Mouse (Mus musculus) spleen, postnatal 36 days (tissue): Measurements from ENCODE around the gene Jagn1.

Source experiments
- DNase-seq, 2 experiments: peaks; one replicate each; pipeline ENCODE4 v3.0.0; 2022; ENCODE audit warnings: low spot score in 2 of 2, mixed read lengths in 1 of 2

Gene Jagn1

DNA sequence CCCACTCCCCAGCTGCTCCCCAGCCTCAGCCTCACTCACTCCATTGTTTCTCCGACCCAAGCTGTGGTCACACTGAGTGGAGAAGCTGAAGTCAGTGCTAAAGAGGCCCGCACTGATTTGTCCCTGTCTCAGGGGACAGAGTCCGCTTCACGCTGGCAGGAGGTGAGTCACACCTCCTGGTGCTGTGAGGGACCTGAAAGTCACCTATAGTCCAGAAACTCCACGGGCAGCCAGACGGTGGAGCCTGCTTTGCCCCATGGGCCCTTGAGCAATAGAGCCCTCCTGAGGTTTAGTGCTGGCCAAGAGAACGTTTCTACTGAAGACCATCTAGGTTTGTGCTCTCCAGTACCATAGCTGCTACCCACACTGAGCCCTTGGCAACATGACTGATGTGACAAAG, 7.7 kb upstream of the Jagn1 start:
- no peak for DNase-seq

GRCm38 (mm10) chr6:113435664-113436205, 6.6 kb upstream of the Jagn1 start, which contains the start of gene Cidec:
Gene Cidec, minus strand, starts transcription at chr6:113435760.
- no peak for DNase-seq

DNA sequence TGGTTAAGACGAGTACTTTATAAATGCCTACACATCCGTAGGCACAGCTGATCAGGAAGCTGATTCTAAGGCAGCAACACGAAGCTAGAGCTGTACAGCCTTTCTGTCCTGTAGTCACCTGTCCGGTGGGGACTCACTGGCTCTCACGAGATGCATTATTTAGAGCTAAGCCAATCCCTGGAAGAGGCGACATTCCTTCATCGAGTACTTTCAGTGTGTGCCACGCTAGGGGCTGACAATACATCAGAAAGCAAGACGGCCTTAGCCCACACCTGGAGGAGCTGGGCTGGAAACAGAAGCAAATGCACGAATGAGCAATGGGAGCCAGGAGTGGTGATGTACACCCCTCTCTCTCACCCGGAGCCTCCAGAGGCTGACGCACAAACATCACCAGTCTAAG, 5.2 kb upstream of the Jagn1 start:
- DNase-seq, result no peak

GRCm38 (mm10) chr6:113438721-113439430, 3.5 kb upstream of the Jagn1 start:
- no peak for DNase-seq

- no peak for DNase-seq
These were observed 1.7 kb upstream of the Jagn1 start for GRCm38 (mm10) chr6:113440686-113441085.

GRCm38 (mm10) chr6:113441147-113441680, 1.2 kb upstream of the Jagn1 start:
- DNase-seq, result peak; percentile 59 to 68

GRCm38 (mm10) chr6:113442087-113442441, 305 bp upstream of the Jagn1 start:
- no peak for DNase-seq

DNA sequence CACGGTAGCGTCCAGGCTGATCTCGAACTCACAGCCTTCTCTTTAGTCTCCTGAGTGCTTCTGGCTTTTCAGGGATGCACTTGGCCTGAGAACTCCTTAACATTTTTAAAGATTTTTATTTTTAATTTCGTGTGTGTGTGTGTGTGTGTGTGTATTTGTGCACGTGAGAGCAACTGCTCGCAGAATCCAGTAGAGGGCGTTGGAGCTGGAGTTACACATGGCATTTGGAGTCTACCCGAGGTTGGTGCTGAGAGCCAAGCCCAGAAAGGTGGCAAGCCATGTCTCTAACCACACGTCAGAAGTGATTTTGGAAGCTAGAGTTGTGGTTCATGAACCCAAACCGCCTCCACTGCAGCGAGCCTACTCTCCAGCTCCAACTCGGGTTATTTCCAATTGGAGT, 722 bp downstream of the Jagn1 start:
- DNase-seq, result no peak

- DNase-seq, result no peak
These were observed 2.0 kb downstream of the Jagn1 start for GRCm38 (mm10) chr6:113444207-113444965.

DNA sequence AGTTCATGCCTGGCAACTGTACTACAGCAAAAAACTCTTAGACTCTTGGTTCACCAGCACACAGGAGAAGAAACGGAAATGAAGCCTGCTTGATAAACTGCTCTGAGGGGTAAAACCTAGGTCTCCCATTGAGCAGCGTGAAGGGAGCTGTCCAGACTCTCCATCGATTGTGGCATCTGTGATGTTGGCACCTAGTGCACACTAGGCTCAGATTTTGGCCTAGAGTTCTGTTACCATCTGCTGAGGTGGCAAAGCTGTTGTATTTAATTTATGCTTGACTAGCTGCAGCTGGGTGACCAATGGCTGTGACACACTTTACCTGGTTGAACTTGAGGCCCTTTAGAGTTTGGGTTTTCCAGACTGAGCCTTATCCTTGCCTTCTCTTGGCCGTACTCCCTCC, 5.3 kb downstream of the Jagn1 start:
- DNase-seq, result no peak

GRCm38 (mm10) chr6:113451839-113452238, 9.5 kb downstream of the Jagn1 start:
- no peak for DNase-seq

DNA sequence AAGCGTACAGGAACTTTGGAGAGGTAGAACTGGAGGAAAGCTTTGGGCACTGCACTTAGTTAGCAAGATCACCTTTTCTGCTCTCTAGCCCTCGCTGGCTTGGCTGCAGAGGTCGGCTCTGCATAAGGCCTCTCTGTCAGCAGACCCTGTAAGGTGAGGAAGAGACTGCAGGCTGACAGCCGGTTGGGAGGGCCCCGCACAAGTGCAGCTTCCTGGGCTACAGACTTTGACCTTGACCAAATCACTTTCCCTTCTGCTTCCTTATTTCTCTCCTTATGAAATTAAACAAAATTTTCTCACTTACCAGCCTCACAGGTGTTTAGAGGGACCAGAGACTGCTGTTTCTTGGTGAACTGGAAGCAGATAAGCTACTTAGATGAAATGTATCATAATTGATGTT, 12.6 kb downstream of the Jagn1 start:
- peak in 1 of 2 experiments; percentile 22 for DNase-seq

GRCm38 (mm10) chr6:113457952-113458534, 15.7 kb downstream of the Jagn1 start, which contains the start of gene Il17re:
Gene Il17re, plus strand, starts transcription at chr6:113458484.
- no peak for DNase-seq

DNA sequence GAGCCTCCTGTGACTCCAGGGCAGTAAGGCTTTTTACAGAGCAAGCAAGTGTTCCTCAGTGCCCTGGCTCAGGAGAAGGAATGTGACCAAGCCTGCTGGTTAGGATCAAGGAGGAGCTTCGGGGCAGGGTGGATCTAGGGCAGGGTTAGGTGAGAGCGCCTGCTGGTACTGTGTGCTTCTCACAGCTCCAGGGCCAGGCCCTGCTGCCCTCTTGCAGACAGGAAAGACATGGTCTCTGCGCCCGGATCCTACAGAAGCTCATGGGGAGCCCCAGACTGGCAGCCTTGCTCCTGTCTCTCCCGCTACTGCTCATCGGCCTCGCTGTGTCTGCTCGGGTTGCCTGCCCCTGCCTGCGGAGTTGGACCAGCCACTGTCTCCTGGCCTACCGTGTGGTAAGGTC, 16.3 kb downstream of the Jagn1 start:
- no peak for DNase-seq

DNA sequence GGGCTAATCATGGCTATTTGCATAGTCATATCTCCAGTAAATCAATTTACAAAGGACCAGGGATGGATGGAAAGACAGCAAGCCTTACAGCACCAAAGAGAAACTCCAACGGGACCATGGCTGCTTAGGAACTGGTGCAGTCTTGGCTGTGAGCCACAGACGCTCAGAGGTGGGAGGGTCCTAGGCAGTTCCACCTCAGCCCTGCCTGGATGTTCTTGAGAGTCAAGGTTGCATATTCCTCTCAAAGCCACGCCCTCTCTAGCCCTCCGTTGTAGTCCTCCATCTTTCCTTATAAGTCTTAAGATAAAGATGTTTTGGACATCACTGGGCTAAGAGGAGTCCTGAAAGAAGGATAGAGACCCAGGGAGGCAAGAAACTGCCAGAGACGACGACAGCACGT, 21.7 kb downstream of the Jagn1 start:
- DNase-seq, result no peak

GRCm38 (mm10) chr6:113465602-113466001, 23.2 kb downstream of the Jagn1 start:
- DNase-seq, result no peak

GRCm38 (mm10) chr6:113468512-113468911, 26.1 kb downstream of the Jagn1 start:
- DNase-seq, result no peak

GRCm38 (mm10) chr6:113469021-113469420, 26.7 kb downstream of the Jagn1 start:
- DNase-seq, result peak; percentile 62 to 70

DNA sequence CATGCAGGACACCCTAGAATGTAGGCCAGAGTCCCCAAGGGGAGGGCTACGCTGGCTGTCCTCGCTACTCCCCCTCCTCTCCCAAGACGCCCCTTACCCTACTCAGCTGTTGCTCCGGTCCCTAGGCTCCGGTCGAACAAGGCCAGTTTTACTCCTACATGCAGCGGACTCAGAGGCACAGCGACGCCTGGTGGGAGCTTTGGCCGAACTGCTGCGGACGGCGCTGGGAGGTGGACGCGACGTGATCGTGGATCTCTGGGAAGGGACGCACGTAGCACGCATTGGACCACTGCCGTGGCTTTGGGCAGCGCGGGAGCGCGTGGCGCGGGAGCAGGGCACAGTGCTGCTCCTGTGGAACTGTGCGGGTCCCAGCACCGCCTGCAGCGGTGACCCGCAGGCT, 27.1 kb downstream of the Jagn1 start:
- peak; percentile 48 to 50 for DNase-seq

DNA sequence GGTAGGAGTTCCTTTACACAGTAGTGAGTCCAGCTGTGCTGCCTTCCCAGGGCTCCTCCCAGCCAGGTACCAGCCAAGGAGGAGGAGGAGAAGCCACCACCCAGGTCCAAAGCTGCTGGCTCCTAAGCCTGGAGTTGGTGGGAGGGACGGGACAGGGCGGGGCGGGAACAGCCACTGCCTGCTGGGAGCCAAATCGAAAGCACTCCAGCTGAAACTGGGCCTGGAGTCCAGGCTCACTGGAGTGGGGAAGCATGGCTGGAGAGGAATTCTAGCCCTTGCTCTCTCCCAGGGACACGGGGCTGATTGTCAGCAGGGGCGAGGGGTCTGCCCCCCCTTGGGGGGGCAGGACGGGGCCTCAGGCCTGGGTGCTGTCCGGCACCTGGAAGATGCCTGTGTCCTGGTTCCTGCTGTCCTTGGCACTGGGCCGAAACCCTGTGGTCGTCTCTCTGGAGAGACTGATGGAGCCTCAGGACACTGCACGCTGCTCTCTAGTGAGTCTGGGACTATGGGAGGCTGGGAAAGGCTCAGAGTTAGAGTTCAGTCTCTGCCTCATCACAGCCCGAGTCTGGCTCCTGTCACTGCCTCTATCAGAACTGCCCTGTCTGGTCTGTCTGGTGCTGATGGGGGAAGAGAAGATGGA, 29.0 kb downstream of the Jagn1 start, which contains the start of gene Il17rc:
Gene Il17rc, plus strand, starts transcription at position 131 of the 640 bp plus-strand sequence.
- no peak for DNase-seq

DNA sequence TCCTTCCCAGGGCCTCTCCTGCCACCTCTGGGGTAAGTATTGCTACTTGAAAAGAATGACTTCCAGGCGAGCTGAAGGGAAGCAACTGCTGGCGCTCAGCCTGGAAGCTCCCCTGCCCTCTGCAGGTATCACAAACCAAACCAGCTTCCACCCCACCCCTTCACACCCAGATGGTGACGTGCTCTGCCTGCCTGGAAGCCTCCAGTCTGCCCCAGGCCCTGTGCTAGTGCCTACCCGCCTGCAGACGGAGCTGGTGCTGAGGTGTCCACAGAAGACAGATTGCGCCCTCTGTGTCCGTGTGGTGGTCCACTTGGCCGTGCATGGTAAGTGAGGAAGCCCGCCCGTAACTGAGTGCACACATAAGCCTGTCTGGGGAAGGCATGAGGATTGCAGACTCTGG, 29.7 kb downstream of the Jagn1 start:
- no peak for DNase-seq

- no peak for DNase-seq
These were observed 30.9 kb downstream of the Jagn1 start for GRCm38 (mm10) chr6:113473246-113473645.
